Mouse (Mus musculus) Muller cell, postnatal 12 days (primary cell): ENCODE measurements around the gene BC016579.

Experiments
- DNase-seq: peaks from one replicate; pipeline ENCODE4 v3.0.0-alpha.2; 2015; ENCODE audit errors: inconsistent ontology term

Gene BC016579

DNA sequence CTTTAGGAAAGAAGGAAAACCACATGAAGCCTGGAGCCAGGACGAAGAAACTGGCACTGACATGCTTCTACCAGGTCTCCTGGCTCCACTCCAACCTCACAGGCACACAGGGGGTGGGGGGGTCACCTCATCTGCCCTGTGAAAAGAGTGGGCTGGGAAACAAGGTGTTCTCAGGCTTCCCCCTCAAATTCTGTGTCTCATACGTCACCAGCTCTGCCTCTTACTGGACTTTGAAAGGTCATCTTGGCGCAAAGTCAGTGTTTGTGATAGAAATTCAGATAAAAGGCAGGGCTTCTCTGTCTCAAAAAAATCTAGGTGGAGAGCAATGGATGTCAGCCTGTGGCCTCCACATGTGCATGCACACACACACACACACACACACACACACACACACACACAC lies 12.6 kb downstream of the BC016579 start:
- no peak for DNase-seq

GRCm38 (mm10) chr16:45640070-45640762 lies 13.7 kb downstream of the BC016579 start:
- DNase-seq, result no peak

DNA sequence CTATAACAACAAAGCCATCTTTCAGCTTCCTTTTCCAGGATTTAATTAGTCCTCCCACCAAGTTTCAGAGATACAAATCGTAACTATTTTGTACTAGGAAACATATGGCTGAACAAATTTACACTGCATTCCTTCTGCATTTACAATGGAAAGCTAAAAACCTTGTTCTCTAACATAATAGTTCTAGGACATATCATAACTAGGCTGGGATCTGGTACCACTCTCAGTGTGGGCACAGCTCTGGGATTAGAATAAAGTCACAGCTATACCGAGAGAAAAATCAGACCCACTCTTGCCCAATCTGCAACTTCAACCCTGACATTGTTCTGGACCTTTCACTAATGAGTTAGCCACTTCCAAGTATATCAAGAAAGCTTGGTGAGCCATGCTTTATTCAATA lies 18.0 kb downstream of the BC016579 start:
- no peak for DNase-seq

- DNase-seq, result no peak
These were observed 21.4 kb downstream of the BC016579 start for GRCm38 (mm10) chr16:45632420-45632819.

- peak; percentile 18 for DNase-seq
These were observed 23.4 kb downstream of the BC016579 start for GRCm38 (mm10) chr16:45630347-45630960.

DNA sequence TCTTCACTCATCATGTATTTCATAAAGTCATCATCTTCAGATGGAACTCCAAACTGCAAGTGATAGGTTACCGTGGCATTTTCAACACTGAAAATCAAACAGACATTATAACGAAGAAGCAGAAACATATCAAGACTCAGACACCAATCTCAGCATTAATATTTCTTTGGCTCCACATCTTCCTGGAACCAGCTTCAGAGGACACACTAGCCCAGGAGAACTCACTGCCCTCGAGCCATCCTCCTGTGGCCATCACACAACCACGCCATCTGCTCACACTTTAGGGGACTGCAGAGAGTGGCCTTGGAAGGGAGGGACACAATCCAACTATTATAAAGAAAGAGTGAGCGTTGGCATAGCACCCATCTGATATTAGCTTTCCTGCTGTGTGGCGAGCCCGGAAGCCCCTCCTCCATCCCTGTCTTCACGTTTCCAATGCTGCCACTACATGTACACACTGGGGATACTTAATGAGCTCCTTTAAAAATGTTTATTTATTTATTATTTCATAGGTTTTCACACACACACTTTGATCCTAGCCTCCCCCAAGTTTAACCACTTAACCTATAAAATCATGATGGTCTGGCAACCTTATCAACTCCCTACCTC lies 24.3 kb downstream of the BC016579 start:
- no peak for DNase-seq

DNA sequence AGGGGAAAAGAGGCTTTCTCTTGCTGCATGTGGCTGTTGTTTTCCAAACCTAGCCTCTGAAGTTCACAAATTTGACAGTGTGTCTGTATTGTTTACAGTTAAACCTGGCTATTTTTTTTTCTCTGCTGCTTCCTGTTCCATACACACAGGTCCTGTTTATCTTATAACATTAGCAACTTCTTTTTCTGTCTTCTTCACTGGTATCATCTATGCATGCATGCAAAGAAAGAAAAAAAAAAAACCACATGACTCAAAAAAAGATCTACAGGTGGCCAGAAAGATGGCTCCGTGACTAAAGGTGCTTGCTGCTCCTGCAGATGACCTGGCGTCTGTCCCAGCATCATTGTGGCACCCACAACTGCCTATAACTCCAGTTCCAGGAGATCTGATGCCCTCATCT lies 28.5 kb downstream of the BC016579 start:
- no peak for DNase-seq

GRCm38 (mm10) chr16:45624791-45625190 lies 29.1 kb downstream of the BC016579 start:
- DNase-seq, result no peak

DNA sequence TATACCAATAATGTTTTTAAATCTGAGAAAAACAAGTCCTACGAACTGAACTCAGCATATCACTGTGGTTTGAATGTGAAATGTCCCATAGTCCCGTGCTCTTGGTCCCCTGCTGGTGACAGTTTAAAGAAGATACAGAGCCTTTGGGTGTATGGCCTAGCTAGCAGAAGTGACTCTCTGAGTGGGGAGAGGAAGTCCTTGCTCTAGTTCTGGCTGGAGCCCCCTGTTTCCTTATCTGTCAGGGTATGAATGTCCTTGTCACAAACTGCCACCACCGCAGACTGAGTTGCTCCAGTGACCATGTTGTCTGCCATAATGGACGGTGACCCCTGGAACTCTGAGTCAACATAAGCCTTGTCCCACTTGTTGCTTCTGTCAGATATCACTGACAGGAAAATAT lies 30.6 kb downstream of the BC016579 start:
- no peak for DNase-seq

DNA sequence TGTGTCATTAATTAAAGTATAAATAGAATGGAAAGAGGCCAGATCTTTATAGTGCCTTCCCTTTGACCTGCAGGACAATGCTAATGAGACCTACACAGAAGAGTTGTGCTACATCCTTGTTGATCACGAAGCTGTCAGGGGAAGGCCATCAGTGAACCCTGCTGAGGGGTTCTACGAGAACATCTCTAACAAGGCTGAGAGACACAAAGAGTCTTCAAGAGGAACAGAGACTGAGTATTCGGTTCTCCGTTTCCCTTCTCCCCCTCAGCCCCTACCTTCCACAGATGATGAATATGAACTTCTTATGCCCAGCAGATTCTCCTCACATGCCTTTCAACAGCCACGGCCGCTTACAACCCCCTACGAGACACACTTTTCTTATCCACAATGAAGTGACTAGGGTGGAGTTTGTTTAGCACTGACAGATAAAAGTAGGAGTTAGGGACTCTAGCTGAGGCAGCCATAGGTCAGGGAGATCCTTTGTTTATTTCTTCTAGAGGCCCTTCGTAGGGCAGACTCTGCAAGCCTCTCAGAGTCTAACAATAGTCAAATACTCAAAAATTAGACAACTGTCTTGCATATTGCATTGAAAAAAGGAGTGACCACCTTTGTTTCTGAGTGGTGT lies 34.0 kb downstream of the BC016579 start:
- no peak for DNase-seq

DNA sequence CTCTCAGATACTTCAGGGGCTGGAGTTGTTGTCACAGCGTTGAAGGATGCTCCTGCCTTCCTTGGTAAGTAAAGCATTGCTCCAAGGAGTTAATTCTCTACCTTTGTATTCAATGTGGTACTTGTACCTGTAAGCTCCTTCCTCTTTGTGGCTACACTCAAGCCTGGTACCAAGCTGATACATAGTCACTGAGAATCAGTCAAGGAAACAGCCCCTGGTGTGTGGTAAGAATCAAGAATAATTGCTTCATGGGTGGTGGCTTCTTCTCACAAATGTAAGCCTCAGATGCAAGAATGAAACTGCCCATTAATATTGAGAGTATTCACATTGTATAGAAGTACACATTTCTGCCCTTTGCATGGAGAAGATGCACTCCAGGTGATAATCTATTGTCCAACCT lies 37.9 kb downstream of the BC016579 start:
- no peak for DNase-seq

DNA sequence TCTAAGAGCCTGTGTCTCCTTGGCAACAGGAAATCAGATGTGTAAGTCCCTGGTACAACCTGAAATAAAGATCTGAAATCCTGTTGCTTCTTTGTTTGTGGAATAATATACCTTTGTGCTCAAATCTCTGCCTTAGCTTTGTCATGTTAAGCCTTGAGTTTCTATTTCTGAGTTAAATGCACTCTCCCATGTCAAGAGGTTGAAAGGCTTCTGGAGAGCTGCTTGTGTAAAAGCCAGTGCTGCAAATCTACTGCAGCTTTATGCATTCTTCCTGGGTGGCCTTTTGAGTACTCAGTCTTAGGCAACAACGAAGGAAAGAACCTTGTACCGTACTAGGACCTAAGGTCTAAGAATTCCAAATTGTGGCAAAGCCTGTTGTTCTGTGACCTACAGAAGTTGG lies 40.6 kb downstream of the BC016579 start:
- DNase-seq, result no peak

- DNase-seq, result no peak
These were observed 43.6 kb downstream of the BC016579 start, which contains the start of gene Gcsam for GRCm38 (mm10) chr16:45610267-45610666. Gene Gcsam (plus strand): TSS chr16:45610380.

- DNase-seq, result peak; percentile 12
These were observed 44.6 kb downstream of the BC016579 start for GRCm38 (mm10) chr16:45609300-45609699.

- peak; percentile 70 for DNase-seq
These were observed 45.4 kb downstream of the BC016579 start for GRCm38 (mm10) chr16:45608481-45608954.

GRCm38 (mm10) chr16:45595494-45595893 lies 58.4 kb downstream of the BC016579 start:
- no peak for DNase-seq

GRCm38 (mm10) chr16:45593656-45594055 lies 60.2 kb downstream of the BC016579 start:
- no peak for DNase-seq

DNA sequence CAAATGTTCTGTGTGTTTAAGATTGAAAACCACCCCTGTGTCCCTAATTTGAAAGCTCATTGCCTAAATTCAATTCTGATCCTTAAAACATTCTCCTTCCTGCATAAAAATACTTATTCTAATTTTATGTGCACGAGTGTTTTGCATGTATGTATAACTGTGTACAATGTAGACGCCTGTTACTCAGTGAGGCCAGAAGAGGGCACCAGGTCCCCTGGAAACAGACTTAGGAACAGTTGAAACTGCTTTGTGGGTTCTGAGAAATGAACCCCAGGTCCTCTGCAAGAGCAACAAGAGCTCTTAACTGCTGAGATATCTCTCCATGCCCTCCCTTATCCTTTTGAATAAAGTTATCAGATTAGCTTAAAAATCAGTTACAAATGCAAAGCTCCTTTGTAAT lies 71.4 kb downstream of the BC016579 start:
- peak; percentile 3 for DNase-seq

DNA sequence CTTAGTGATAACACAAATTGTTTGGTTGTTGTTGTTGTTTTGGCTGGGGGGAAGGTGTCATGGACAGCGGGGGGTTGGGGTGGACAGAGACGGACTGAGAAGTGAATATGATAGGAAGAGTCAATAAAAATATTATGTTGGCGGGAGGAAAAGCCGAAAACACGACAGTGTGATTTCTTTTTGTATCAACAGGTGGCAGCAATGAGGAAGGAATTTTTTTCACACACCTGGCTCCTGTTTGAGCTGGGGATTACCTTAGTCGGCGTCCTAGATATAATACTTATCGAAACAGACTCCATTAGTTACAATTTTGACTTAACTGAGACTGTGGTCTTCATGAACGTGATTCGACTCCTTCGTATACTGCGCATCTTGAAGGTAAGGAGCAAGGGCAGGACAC lies 74.0 kb downstream of the BC016579 start:
- no peak for DNase-seq
